Mouse (Mus musculus): ENCODE measurements around the gene Mex3d.

GRCm38 (mm10) chr10:80356001-80356682, 31.3 kb downstream of the Mex3d start, which contains the start of gene Plk5:
- no peak for TF ChIP-seq POLR2A (IDR thresholded peaks at IDR 0.05; ENCODE audit: low read depth, low read length)
- no peak for TF ChIP-seq CTCF (IDR thresholded peaks at IDR 0.05; ENCODE audit: extremely low read depth, insufficient read depth, insufficient read length, insufficient replicate concordance)
